10 mouse cellular contexts compared by ENCODE assay signal in the genomic region with DNA sequence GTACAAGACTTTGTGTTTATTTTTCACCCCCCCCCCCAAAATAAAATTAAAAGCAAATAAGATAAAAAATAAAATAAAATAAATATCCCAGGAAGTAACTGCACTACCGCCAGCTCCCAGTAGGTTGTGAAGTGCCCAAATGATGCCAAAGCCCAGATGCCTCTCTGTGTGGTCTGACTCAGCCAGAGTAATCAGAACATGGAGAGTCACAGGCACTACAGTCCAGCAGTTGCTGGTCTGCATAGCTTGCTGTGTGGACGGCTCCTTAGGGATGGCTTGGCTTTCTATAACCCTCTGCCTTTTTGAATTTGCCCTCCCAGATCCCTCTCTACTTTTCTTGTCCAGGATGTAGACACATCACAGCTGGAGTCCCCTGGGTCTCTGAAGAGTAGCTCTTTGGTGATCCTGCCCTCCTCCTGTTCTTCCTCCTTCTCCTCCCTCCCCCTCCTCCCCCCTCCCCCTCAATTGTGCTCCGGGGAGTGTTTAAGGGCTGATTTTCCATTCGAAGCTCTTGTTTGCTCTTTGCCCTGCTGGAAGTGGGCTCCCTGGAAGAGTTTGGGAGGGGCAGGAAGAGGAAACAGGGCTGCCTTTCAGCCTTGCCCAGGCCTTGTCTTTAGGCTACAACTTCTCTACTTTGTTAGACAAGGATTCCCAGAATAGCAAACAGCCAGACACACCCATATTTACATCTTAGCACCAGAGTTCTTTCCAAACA.
DNase-seq lines count a peak whose midpoint lies in the region; ATAC-seq and TF ChIP-seq lines count a peak whose summit lies in the region.
"Had no signal": no experiment of that assay in that cellular context is flagged by ENCODE, and none has a peak within 500 bp of the region (broad histone marks: within the 10 kb centered on the region; RNA-seq: fewer than 3 reads in every experiment).

No protein-coding gene starts in this region.

- peak overlapping the region; percentile 92 for H3K27ac ChIP-seq in ES-Bruce4 (ENCODE audit: insufficient read depth, low read length)
- peak overlapping the region; percentile 50; the same call in 1 of the 2 replicates for H3K27ac ChIP-seq in heart, embryonic 11.5 days (ENCODE audit: low read depth, low read length)
- no peak overlapping the region for H3K27ac ChIP-seq in liver, postnatal 0 days (ENCODE audit: low read depth)
- H3K27ac ChIP-seq: embryonic facial prominence, embryonic 12.5 days; liver, embryonic 13.5 days had no signal

- no peak overlapping the region for H3K9ac ChIP-seq in ES-Bruce4 (ENCODE audit: low read depth, poor library complexity, severe bottlenecking)
- no peak overlapping the region for H3K9ac ChIP-seq in heart, embryonic 11.5 days (ENCODE audit: low read depth, low read length)
- no peak overlapping the region for H3K9ac ChIP-seq in liver, postnatal 0 days (replicated peaks)
- H3K9ac ChIP-seq: embryonic facial prominence, embryonic 12.5 days; liver, embryonic 13.5 days had no signal

- TF ChIP-seq EP300 in ES-Bruce4 (IDR thresholded peaks at IDR 0.05; ENCODE audit: insufficient read depth, low read depth, low read length), result peak; percentile 87
- TF ChIP-seq EP300 in liver, postnatal 0 days (IDR thresholded peaks at IDR 0.05; ENCODE audit: low read depth), result no peak

- no peak; the same call in 1 of the 2 replicates for ATAC-seq in heart, embryonic 11.5 days (replicated peaks; ENCODE audit: insufficient number of reproducible peaks, low FRiP score, low TSS enrichment)
- no peak for ATAC-seq in liver, postnatal 0 days

- H3K36me3 ChIP-seq in ES-Bruce4 (ENCODE audit: control insufficient read depth, insufficient read depth, low read length, poor library complexity, severe bottlenecking), result peaks cover 39% of the 10 kb centered on the region
- no peaks in the 10 kb centered on the region for H3K36me3 ChIP-seq in heart, embryonic 11.5 days (ENCODE audit: control insufficient read depth, insufficient read depth, low read length)
- H3K36me3 ChIP-seq in liver, postnatal 0 days (replicated peaks; ENCODE audit: insufficient read depth, low read length), result no peaks in the 10 kb centered on the region
- H3K36me3 ChIP-seq: liver, embryonic 13.5 days had no signal

- peaks cover 8% of the 10 kb centered on the region for H3K9me3 ChIP-seq in ES-Bruce4 (replicated peaks; ENCODE audit: control insufficient read depth, insufficient read depth, low read length, poor library complexity, severe bottlenecking)
- H3K9me3 ChIP-seq in heart, embryonic 11.5 days (replicated peaks; ENCODE audit: control insufficient read depth, low read length), result no peaks in the 10 kb centered on the region
- no peaks in the 10 kb centered on the region for H3K9me3 ChIP-seq in liver, postnatal 0 days (ENCODE audit: low read length)
- H3K9me3 ChIP-seq: embryonic facial prominence, embryonic 12.5 days; liver, embryonic 13.5 days had no signal

- H3K4me3 ChIP-seq in ES-Bruce4 (ENCODE audit: low read depth, low read length), result no peak overlapping the region
- no peak overlapping the region for H3K4me3 ChIP-seq in heart, embryonic 11.5 days (ENCODE audit: low read depth, low read length)
- no peak overlapping the region for H3K4me3 ChIP-seq in liver, postnatal 0 days (ENCODE audit: low read depth, low read length)
- H3K4me3 ChIP-seq: embryonic facial prominence, embryonic 12.5 days; liver, embryonic 13.5 days had no signal

- H3K4me1 ChIP-seq in ES-Bruce4 (ENCODE audit: control insufficient read depth, insufficient read depth, low read length), result no peaks in the 10 kb centered on the region
- H3K4me1 ChIP-seq in heart, embryonic 11.5 days (ENCODE audit: control insufficient read depth, insufficient read depth, low read length), result peaks cover 14% of the 10 kb centered on the region
- H3K4me1 ChIP-seq in liver, postnatal 0 days (ENCODE audit: insufficient read depth), result peaks cover 5% of the 10 kb centered on the region; the same call in 1 of the 2 replicates
- H3K4me1 ChIP-seq: liver, embryonic 13.5 days had no signal

- peak; percentile 22 for DNase-seq in adrenal gland, postnatal 10 days
- no peak for DNase-seq in adrenal gland, adult 8-10 months
- no peak for DNase-seq in liver, postnatal 0 days
- no peak for DNase-seq in urinary bladder, postnatal 10 days (ENCODE audit: low spot score)
- DNase-seq in spleen, postnatal 36 days (ENCODE audit: low spot score in 2 of 2), result no peak
- DNase-seq in B cell, adult 2 months, result no peak
- DNase-seq: liver, embryonic 13.5 days had no signal

- no peak for TF ChIP-seq CTCF in ES-Bruce4 (IDR thresholded peaks at IDR 0.05; ENCODE audit: low read depth, low read length)
- peak; percentile 19 for TF ChIP-seq CTCF in liver, postnatal 0 days (IDR thresholded peaks at IDR 0.05; ENCODE audit: low read depth)

- WGBS in heart, embryonic 11.5 days (ENCODE audit: insufficient replicate concordance), result 33% methylated on average over 4 of the region's 4 CpGs
- WGBS in liver, postnatal 0 days (ENCODE audit: insufficient replicate concordance), result 49% methylated on average over 4 of the region's 4 CpGs

- no peaks in the 10 kb centered on the region for H3K27me3 ChIP-seq in ES-Bruce4 (ENCODE audit: control insufficient read depth, insufficient read depth, low read length, poor library complexity, severe bottlenecking)
- H3K27me3 ChIP-seq in heart, embryonic 11.5 days (ENCODE audit: control insufficient read depth, insufficient read depth, low read length), result no peaks in the 10 kb centered on the region
- H3K27me3 ChIP-seq in liver, postnatal 0 days (ENCODE audit: insufficient read depth, low read length), result no peaks in the 10 kb centered on the region
- H3K27me3 ChIP-seq: embryonic facial prominence, embryonic 12.5 days had no signal

- no peak overlapping the region for H3K4me2 ChIP-seq in heart, embryonic 11.5 days
- no peak overlapping the region for H3K4me2 ChIP-seq in liver, postnatal 0 days (ENCODE audit: low read depth, low read length)
- H3K4me2 ChIP-seq: embryonic facial prominence, embryonic 12.5 days; liver, embryonic 13.5 days had no signal

- TF ChIP-seq POLR2A in ES-Bruce4 (IDR thresholded peaks at IDR 0.05; ENCODE audit: insufficient read depth, low read length), result no peak
